In the genomic region with DNA sequence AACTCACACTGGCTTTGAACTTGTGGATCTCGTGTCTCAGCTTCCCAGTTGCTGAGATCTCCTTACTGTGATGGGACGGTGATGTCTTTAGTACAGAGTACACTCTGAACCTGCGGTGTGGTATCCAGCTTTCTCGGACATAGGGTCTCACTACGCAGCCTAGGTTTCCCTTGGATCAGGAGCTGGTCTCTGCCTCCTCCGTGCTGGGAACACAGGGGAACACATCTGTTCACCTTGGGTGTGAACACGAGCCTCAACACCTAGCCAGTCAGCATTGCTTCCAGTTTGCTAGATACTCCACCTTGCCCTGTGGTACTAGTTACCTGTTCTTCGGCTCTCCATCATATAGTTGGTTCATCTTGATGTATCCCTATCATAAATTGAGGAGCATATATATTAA, we compare ENCODE assay signal across 8 mouse cellular contexts. TPM values are rescaled to one million over a fixed set of nuclear protein-coding genes. Genes with fewer than 3 reads are reported as not detected.
DNase-seq lines count a peak whose midpoint lies in the region; ATAC-seq and TF ChIP-seq lines count a peak whose summit lies in the region.

No protein-coding gene starts in this region.

- no peak for TF ChIP-seq POLR2A in myocyte (IDR thresholded peaks at IDR 0.05; ENCODE audit: insufficient read length, low read depth)

- no peak for TF ChIP-seq CTCF in kidney, postnatal 0 days (IDR thresholded peaks at IDR 0.05; ENCODE audit: low read depth)

- H3K9me3 ChIP-seq in kidney, postnatal 0 days (replicated peaks; ENCODE audit: low read length) = no peaks in the 10 kb centered on the region
- no peaks in the 10 kb centered on the region for H3K9me3 ChIP-seq in embryonic facial prominence, embryonic 15.5 days (replicated peaks)
- no peaks in the 10 kb centered on the region for H3K9me3 ChIP-seq in intestine, embryonic 15.5 days

- no peak for DNase-seq in kidney, postnatal 0 days (ENCODE audit: low spot score)
- DNase-seq in kidney, adult 9 months = no peak
- no peak for DNase-seq in frontal cortex, postnatal 10 days (ENCODE audit: low spot score in 2 of 2)
- no peak for DNase-seq in embryo, embryonic 9.5 days (ENCODE audit: extremely low spot score)
- no peak for DNase-seq in gastrocnemius, postnatal 4 days (ENCODE audit: low spot score in 2 of 2)

- WGBS in kidney, postnatal 0 days = 90% methylated on average over 8 of the region's 8 CpGs
- WGBS in embryonic facial prominence, embryonic 15.5 days = 94% methylated on average over 8 of the region's 8 CpGs
- WGBS in intestine, embryonic 15.5 days = 91% methylated on average over 8 of the region's 8 CpGs

- peak overlapping the region; percentile 74 for H3K9ac ChIP-seq in kidney, postnatal 0 days (ENCODE audit: low read depth, low read length)
- H3K9ac ChIP-seq in embryonic facial prominence, embryonic 15.5 days = no peak overlapping the region
- no peak overlapping the region for H3K9ac ChIP-seq in intestine, embryonic 15.5 days

- 0 out of 2 replicates have a peak, but pooled peaks cover 7% of the 10 kb centered on the region for H3K4me1 ChIP-seq in kidney, postnatal 0 days (replicated peaks; ENCODE audit: insufficient read depth, low read length)
- H3K4me1 ChIP-seq in embryonic facial prominence, embryonic 15.5 days = peaks cover 4% of the 10 kb centered on the region
- 0 out of 2 replicates have a peak, but pooled peaks cover 4% of the 10 kb centered on the region for H3K4me1 ChIP-seq in intestine, embryonic 15.5 days (replicated peaks)

- ATAC-seq in kidney, postnatal 0 days (replicated peaks; ENCODE audit: low FRiP score, low read depth) = no peak
- ATAC-seq in embryonic facial prominence, embryonic 15.5 days (ENCODE audit: insufficient number of reproducible peaks, low FRiP score, low TSS enrichment, low read depth) = no peak
- ATAC-seq in intestine, embryonic 15.5 days = no peak

- peak overlapping the region; percentile 86 for H3K4me2 ChIP-seq in kidney, postnatal 0 days (ENCODE audit: low read length)
- peak overlapping the region; percentile 57 for H3K4me2 ChIP-seq in embryonic facial prominence, embryonic 15.5 days (replicated peaks)
- H3K4me2 ChIP-seq in intestine, embryonic 15.5 days (replicated peaks) = peak overlapping the region; percentile 75
- H3K4me2 ChIP-seq in myocyte (ENCODE audit: low read depth) = peak overlapping the region; percentile 65

- H3K36me3 ChIP-seq in kidney, postnatal 0 days (ENCODE audit: insufficient read depth, low read length) = 0 out of 2 replicates have a peak, but pooled peaks cover 6% of the 10 kb centered on the region
- peaks cover 10% of the 10 kb centered on the region; the same call in 1 of the 2 replicates for H3K36me3 ChIP-seq in embryonic facial prominence, embryonic 15.5 days
- H3K36me3 ChIP-seq in intestine, embryonic 15.5 days = no peaks in the 10 kb centered on the region
- H3K36me3 ChIP-seq in myocyte (ENCODE audit: control insufficient read depth, insufficient read depth) = peaks cover 3% of the 10 kb centered on the region

- no peak overlapping the region for H3K27ac ChIP-seq in kidney, postnatal 0 days
- H3K27ac ChIP-seq in embryonic facial prominence, embryonic 15.5 days (replicated peaks) = no peak overlapping the region
- H3K27ac ChIP-seq in intestine, embryonic 15.5 days = no peak overlapping the region

- peak overlapping the region; percentile 66; the same call in 1 of the 2 replicates for H3K4me3 ChIP-seq in kidney, postnatal 0 days (replicated peaks; ENCODE audit: low read depth, low read length)
- H3K4me3 ChIP-seq in embryonic facial prominence, embryonic 15.5 days (replicated peaks) = peak overlapping the region; percentile 64
- 0 out of 2 replicates have a peak overlapping the region, but pooled peaks have one; percentile 58 for H3K4me3 ChIP-seq in intestine, embryonic 15.5 days (replicated peaks)
- H3K4me3 ChIP-seq in myocyte = peak overlapping the region; percentile 72

- no peaks in the 10 kb centered on the region for H3K79me2 ChIP-seq in myocyte (ENCODE audit: control insufficient read depth, insufficient read depth)

- no peak overlapping the region for H3ac ChIP-seq in myocyte (ENCODE audit: control insufficient read depth, insufficient read length)

- no peaks in the 10 kb centered on the region for H3K27me3 ChIP-seq in kidney, postnatal 0 days (ENCODE audit: insufficient read depth, low read length)
- H3K27me3 ChIP-seq in embryonic facial prominence, embryonic 15.5 days = no peaks in the 10 kb centered on the region
- no peaks in the 10 kb centered on the region for H3K27me3 ChIP-seq in intestine, embryonic 15.5 days (replicated peaks)
- no peaks in the 10 kb centered on the region for H3K27me3 ChIP-seq in myocyte (ENCODE audit: control insufficient read depth, insufficient read depth, insufficient read length)

TF ChIP-seq in myocyte, 11 proteins besides CTCF, POLR2A, EP300 and RAD21:
- TF ChIP-seq USF1 (IDR thresholded peaks at IDR 0.05; ENCODE audit: low read depth) (no peak), MYOG (IDR thresholded peaks at IDR 0.05; ENCODE audit: control insufficient read depth in 1 of 3, insufficient read depth in 1 of 3, insufficient read length in 2 of 3, low read depth in 2 of 3) (no peak), SRF (IDR thresholded peaks at IDR 0.05; ENCODE audit: control insufficient read depth, insufficient read length, low read depth) (no peak), TCF12 (IDR thresholded peaks at IDR 0.05; ENCODE audit: insufficient read depth, poor library complexity, severe bottlenecking) (no peak), CEBPB (IDR thresholded peaks at IDR 0.05; ENCODE audit: insufficient read depth, poor library complexity, severe bottlenecking) (no peak)
TF ChIP-seq in myocyte: peak in this region for 0.

RNA-seq across cellular contexts. Expression of a gene that starts 1.1 kb away (rescaled TPM):
- 55.5 and 55.9 TPM in 2 replicates for polyA plus RNA-seq in kidney, postnatal 0 days (2015; fragmentation: Nextera tagmentation; extraction: Ambion mirVana)
- polyA plus RNA-seq in embryonic facial prominence, embryonic 15.5 days (2015; fragmentation: Nextera tagmentation; extraction: Ambion mirVana) = 27.7 and 27.8 TPM in 2 replicates
- polyA plus RNA-seq in intestine, embryonic 15.5 days (2015; fragmentation: Nextera tagmentation; extraction: Ambion mirVana) = 29.8 and 34.1 TPM in 2 replicates
- 14.8 TPM for polyA plus RNA-seq in myocyte (2012; fragmentation: generic; extraction: Trizol)
- total RNA-seq in gastrocnemius, postnatal 4 days (2021) = 10 to 100 TPM; 31.5 to 38.2 TPM
